Mouse (Mus musculus) inflammation-experienced regulatory T-cells (primary cell): Measurements from ENCODE around the gene Dck. TPM values are rescaled to one million over a fixed set of nuclear protein-coding genes. Genes with fewer than 3 reads are reported as not detected.

Experiments
- polyA plus RNA-seq, 2 experiments: library from polyadenylated mRNA; unstranded; fragments of 100-300 nt; shearing (Covaris generic); gene quantifications; one replicate each; pipeline ENCODE4 v1.2.1; 2017

Gene Dck
- polyA plus RNA-seq = 10 to 100 TPM; 62.5 to 70.2 TPM

DNA sequence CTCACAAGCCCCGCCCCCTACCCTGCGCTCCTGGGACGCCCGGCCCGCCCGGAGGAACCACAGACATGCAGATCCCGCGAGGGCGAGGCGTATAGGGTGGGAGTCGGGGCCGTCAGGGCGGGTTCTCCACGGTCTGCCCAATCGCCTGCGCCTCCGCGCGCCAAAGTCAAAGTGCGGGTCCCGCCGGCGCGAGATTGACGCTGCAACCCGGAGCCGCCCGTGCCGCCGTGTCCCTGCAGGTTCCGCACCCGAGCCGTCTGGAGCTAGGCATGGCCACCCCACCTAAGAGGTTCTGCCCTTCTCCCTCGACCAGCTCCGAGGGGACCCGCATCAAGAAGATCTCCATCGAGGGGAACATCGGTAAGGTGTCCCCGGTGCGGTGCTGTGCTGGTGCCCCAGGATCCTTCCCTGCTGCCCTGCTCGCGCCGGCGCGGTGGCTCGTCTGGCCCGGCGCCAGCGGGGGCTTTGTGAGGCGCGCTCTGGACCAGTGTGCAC, at the start of gene Dck:
Gene Dck, plus strand, starts transcription at position 10 of the 495 bp plus-strand sequence.

DNA sequence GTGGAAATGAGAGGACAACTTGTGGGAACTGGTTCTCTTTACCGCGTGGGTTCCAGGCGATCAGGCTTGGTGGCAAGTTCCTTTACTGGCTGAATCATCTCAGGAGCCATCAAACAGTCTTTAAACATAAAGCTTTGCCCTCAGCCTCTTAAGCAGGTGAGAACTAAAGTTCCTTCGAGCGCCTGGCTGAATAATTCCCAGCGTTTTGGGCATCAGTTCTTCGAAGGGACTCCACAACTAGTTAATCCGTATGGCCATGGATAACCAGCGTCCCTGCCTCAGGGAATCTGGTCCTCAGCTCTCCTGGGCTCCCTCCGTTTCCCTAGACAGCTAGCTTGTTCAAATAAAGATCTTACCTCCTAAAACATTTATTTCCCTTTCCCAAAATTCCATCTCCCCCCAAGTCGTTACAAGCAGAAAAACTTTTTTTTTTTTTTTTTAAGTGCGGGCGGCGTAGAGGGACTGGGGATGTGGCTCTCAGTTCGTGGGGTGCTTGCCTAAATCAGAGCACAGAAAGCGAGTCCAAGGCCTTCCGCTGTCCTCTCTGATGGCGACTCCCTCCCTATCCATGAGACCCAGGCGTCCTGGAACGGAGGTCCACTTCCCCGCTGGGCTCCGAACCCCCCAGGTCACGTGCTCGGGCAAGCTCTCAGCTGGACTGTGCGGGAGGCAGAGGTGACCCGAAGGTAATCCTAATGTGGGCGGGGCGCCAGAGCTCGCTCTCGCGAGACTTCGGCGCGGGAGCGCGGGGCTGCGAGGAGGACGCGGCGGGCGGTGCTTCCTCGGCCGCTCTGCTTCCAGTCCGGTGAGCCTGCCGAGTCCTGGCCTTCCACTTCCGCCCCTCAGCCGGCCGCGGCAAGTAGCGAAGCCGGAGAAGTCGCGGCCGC, 44.4 kb upstream of the Dck start, which contains the start of gene Mob1b:
Gene Mob1b, plus strand, starts transcription at position 740 of the 887 bp plus-strand sequence.

Other genes starting within 250 kb of the Dck start
- gene Jchain, start 237.1 kb upstream of the Dck start, polyA plus RNA-seq = 1 to 10 TPM in 1 of 2 experiments, under 1 TPM in 1; 0.41 to 1.8 TPM
- gene Utp3, start 210.5 kb upstream of the Dck start, polyA plus RNA-seq = 100 to 1,000 TPM in 1 of 2 experiments, 10 to 100 TPM in 1; 95.4 to 106 TPM
- 10 to 100 TPM in 1 of 2 experiments, 1 to 10 TPM in 1; 7.3 to 10.9 TPM for gene Rufy3, start 200.0 kb upstream of the Dck start, polyA plus RNA-seq
- gene Grsf1, start 88.8 kb upstream of the Dck start, polyA plus RNA-seq = 10 to 100 TPM; 49.2 to 60.7 TPM
- gene Mob1b, start 44.1 kb upstream of the Dck start, polyA plus RNA-seq = 10 to 100 TPM; 14.1 to 14.8 TPM
- gene Slc4a4, start 121.8 kb downstream of the Dck start, polyA plus RNA-seq = under 1 TPM; 0.14 to 0.91 TPM